Mouse (Mus musculus): ENCODE measurements around the gene Plekhg3. TPM values are rescaled to one million over a fixed set of nuclear protein-coding genes. Genes with fewer than 3 reads are reported as not detected.
A peak's percentile ranks its signal among the peaks of the same experiment; 100 is the strongest.

Gene Plekhg3
- total and polyA plus RNA-seq, 2 experiments from 2014 or later = 1.1 to 4.1 TPM

- Histone ChIP-seq H3K4me2 (ENCODE audit: low read depth) (no peak overlapping the region), H3K27ac (ENCODE audit: low read depth, low read length) (no peak overlapping the region), H3K27me3 (ENCODE audit: insufficient read depth, low read length) (no peaks in the 10 kb centered on the region), H3K9me3 (ENCODE audit: low read length) (no peaks in the 10 kb centered on the region), H3K9ac (no peak overlapping the region), H3K36me3 (ENCODE audit: insufficient read depth) (no peaks in the 10 kb centered on the region), H3K4me1 (ENCODE audit: insufficient read depth) (no peaks in the 10 kb centered on the region), H3K4me3 (ENCODE audit: low read depth, low read length) (no peak overlapping the region)
- no peak for DNase-seq
- ATAC-seq = no peak
- TF ChIP-seq CTCF (IDR thresholded peaks at IDR 0.05; ENCODE audit: low read depth) = no peak
- WGBS = 90% methylated on average over 3 of the region's 3 CpGs
Observed at GRCm38 (mm10) chr12:76524915-76525314, 5.8 kb upstream of the Plekhg3 start.

GRCm38 (mm10) chr12:76527245-76527881 is 3.3 kb upstream of the Plekhg3 start:
- H3K9me3 ChIP-seq (ENCODE audit: low read length) = no peaks in the 10 kb centered on the region
- DNase-seq (no peak), ATAC-seq (no peak)
- no peak overlapping the region for H3K4me2 ChIP-seq (ENCODE audit: low read depth)
- H3K27me3 ChIP-seq (ENCODE audit: insufficient read depth, low read length) = peaks cover 17% of the 10 kb centered on the region
- no peaks in the 10 kb centered on the region for H3K36me3 ChIP-seq (ENCODE audit: insufficient read depth)
- WGBS = 80% methylated on average over 9 of the region's 9 CpGs
- no peak overlapping the region for H3K4me3 ChIP-seq (ENCODE audit: low read depth, low read length)
- no peak overlapping the region for H3K9ac ChIP-seq
- TF ChIP-seq CTCF (IDR thresholded peaks at IDR 0.05; ENCODE audit: low read depth) = no peak
- H3K4me1 ChIP-seq (ENCODE audit: insufficient read depth) = no peaks in the 10 kb centered on the region
- H3K27ac ChIP-seq (ENCODE audit: low read depth, low read length) = no peak overlapping the region

- DNase-seq (no peak), ATAC-seq (no peak)
- Histone ChIP-seq H3K27me3 (ENCODE audit: insufficient read depth, low read length) (peaks cover 31% of the 10 kb centered on the region), H3K9ac (no peak overlapping the region), H3K36me3 (ENCODE audit: insufficient read depth) (no peaks in the 10 kb centered on the region), H3K4me3 (ENCODE audit: low read depth, low read length) (no peak overlapping the region), H3K4me2 (ENCODE audit: low read depth) (no peak overlapping the region), H3K4me1 (ENCODE audit: insufficient read depth) (peaks cover 4% of the 10 kb centered on the region), H3K27ac (ENCODE audit: low read depth, low read length) (no peak overlapping the region), H3K9me3 (ENCODE audit: low read length) (no peaks in the 10 kb centered on the region)
- no peak for TF ChIP-seq CTCF (IDR thresholded peaks at IDR 0.05; ENCODE audit: low read depth)
- 89% methylated on average over 5 of the region's 5 CpGs for WGBS
Observed at GRCm38 (mm10) chr12:76528766-76529165, 1.9 kb upstream of the Plekhg3 start.

GRCm38 (mm10) chr12:76531986-76532925 is 1.6 kb downstream of the Plekhg3 start:
- Histone ChIP-seq H3K4me2 (ENCODE audit: low read depth) (peak overlapping the region; percentile 98), H3K27me3 (ENCODE audit: insufficient read depth, low read length) (peaks cover 44% of the 10 kb centered on the region), H3K4me1 (ENCODE audit: insufficient read depth) (peaks cover 4% of the 10 kb centered on the region), H3K27ac (ENCODE audit: low read depth, low read length) (no peak overlapping the region), H3K36me3 (ENCODE audit: insufficient read depth) (no peaks in the 10 kb centered on the region), H3K9ac (peak overlapping the region; percentile 46; the same call in 1 of the 2 replicates), H3K4me3 (ENCODE audit: low read depth, low read length) (peak overlapping the region; percentile 55), H3K9me3 (ENCODE audit: low read length) (no peaks in the 10 kb centered on the region)
- WGBS = 4% methylated on average over 19 of the region's 19 CpGs
- no peak for ATAC-seq
- DNase-seq = peak; percentile 11
- no peak for TF ChIP-seq CTCF (IDR thresholded peaks at IDR 0.05; ENCODE audit: low read depth)

GRCm38 (mm10) chr12:76532926-76533376 is 2.3 kb downstream of the Plekhg3 start:
- no peak for TF ChIP-seq CTCF (IDR thresholded peaks at IDR 0.05; ENCODE audit: low read depth)
- Histone ChIP-seq H3K9ac (peak overlapping the region; percentile 46), H3K36me3 (ENCODE audit: insufficient read depth) (no peaks in the 10 kb centered on the region), H3K4me3 (ENCODE audit: low read depth, low read length) (peak overlapping the region; percentile 55), H3K27me3 (ENCODE audit: insufficient read depth, low read length) (peaks cover 44% of the 10 kb centered on the region), H3K4me1 (ENCODE audit: insufficient read depth) (peaks cover 4% of the 10 kb centered on the region), H3K27ac (ENCODE audit: low read depth, low read length) (no peak overlapping the region), H3K4me2 (ENCODE audit: low read depth) (peak overlapping the region; percentile 98), H3K9me3 (ENCODE audit: low read length) (no peaks in the 10 kb centered on the region)
- under 1% methylated on average over 31 of the region's 31 CpGs for WGBS
- ATAC-seq (no peak), DNase-seq (no peak)

- Histone ChIP-seq H3K4me2 (ENCODE audit: low read depth) (peak overlapping the region; percentile 98), H3K9ac (peak overlapping the region; percentile 46), H3K36me3 (ENCODE audit: insufficient read depth) (no peaks in the 10 kb centered on the region), H3K9me3 (ENCODE audit: low read length) (no peaks in the 10 kb centered on the region), H3K27me3 (ENCODE audit: insufficient read depth, low read length) (peaks cover 44% of the 10 kb centered on the region), H3K4me3 (ENCODE audit: low read depth, low read length) (peak overlapping the region; percentile 55), H3K4me1 (ENCODE audit: insufficient read depth) (peaks cover 4% of the 10 kb centered on the region), H3K27ac (ENCODE audit: low read depth, low read length) (no peak overlapping the region)
- ATAC-seq (peak; percentile 64), DNase-seq (peak; percentile 46)
- under 1% methylated on average over 72 of the region's 74 CpGs for WGBS
- no peak for TF ChIP-seq CTCF (IDR thresholded peaks at IDR 0.05; ENCODE audit: low read depth)
Observed at GRCm38 (mm10) chr12:76533377-76534222, 2.9 kb downstream of the Plekhg3 start.
